Mouse (Mus musculus): ENCODE measurements at regions not wholly inside any gene's neighbourhood (a gene's known extent, or its start where the extent isn't known, plus 50 kb on each side); places are given as distances from the start of the nearest gene placed in this dataset.

- TF ChIP-seq CTCF (IDR thresholded peaks at IDR 0.05; ENCODE audit: borderline replicate concordance, insufficient read depth, low read depth, low read length) (no peak), POLR2A (IDR thresholded peaks at IDR 0.05; ENCODE audit: borderline replicate concordance, insufficient read depth, low read length) (no peak)
These were observed 105.5 kb upstream of the Ccnh start for GRCm38 (mm10) chr13:85083742-85084141.
